Mouse (Mus musculus): ENCODE measurements around the gene Ndufv2.

The Ndufv2 gene

GRCm38 (mm10) chr17:66101380-66102330 is at the start of gene Ndufv2:
Gene Ndufv2, minus strand, starts transcription at chr17:66101559.
- peak; percentile 81 to 89 for DNase-seq (ENCODE audit: low spot score in 2 of 2)

GRCm38 (mm10) chr17:66131212-66131611 is 29.9 kb upstream of the Ndufv2 start:
- no peak for DNase-seq (ENCODE audit: low spot score in 2 of 2)

- DNase-seq (ENCODE audit: low spot score in 2 of 2), result no peak
Observed at GRCm38 (mm10) chr17:66130371-66130770, 29.0 kb upstream of the Ndufv2 start.

DNA sequence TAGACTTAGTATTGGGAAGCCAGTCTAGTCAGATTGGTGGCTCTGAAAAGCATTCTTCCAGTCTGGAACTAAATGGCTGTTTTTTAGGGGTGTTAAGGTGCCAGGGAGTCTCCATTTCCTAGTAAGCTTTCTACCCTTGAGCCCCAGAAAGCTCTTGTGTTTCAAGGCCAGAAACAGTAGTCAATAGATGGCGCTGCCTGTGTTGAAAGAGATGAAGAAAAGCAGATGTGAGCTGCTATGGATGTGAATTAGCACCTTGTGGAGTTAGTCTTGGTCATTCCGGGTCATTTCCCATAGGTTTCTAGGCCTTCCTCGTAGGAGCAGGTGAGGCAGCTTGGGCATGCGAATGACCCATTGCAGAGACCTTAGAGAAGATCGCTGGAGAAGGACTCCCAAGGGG is 23.9 kb upstream of the Ndufv2 start:
- DNase-seq (ENCODE audit: low spot score in 2 of 2), result no peak

DNA sequence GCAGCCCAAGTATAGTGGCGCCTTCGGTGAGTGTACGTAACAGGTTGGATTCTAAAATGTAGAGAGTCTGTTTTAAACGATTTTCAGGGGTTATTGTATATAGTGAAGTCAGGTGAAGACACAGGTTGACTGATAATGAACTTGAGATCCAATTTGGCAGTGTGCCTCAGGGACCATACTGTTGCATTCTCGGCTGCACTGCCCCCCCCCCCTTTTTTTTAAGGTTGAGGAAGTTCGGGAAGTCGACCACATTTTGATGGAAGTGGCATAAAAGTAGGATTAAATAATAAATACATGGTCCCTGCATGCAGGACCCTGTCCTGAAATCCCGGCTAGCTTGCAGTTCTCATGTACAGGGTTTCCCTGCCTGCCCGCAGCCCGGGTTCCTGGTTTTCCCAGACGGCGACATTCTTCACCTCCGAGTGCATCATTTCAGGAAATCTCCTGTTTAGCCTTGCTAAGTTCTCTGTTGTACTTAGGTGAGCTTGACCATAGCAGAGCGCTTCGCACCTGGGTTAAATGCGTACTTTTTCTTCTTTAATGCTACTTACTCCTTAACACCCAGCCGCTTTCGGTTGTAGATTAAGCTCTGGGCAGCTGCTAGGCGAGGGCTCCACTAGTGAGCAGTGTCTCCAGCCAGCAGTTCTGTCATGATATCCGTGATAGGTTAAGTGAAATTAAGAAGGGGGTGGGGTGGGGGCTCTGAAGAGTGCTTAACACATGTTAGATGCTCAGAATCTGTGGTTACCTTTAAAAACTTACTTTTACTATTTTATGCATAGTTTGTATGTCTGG is 22.7 kb upstream of the Ndufv2 start:
- DNase-seq (ENCODE audit: low spot score in 2 of 2), result no peak

DNA sequence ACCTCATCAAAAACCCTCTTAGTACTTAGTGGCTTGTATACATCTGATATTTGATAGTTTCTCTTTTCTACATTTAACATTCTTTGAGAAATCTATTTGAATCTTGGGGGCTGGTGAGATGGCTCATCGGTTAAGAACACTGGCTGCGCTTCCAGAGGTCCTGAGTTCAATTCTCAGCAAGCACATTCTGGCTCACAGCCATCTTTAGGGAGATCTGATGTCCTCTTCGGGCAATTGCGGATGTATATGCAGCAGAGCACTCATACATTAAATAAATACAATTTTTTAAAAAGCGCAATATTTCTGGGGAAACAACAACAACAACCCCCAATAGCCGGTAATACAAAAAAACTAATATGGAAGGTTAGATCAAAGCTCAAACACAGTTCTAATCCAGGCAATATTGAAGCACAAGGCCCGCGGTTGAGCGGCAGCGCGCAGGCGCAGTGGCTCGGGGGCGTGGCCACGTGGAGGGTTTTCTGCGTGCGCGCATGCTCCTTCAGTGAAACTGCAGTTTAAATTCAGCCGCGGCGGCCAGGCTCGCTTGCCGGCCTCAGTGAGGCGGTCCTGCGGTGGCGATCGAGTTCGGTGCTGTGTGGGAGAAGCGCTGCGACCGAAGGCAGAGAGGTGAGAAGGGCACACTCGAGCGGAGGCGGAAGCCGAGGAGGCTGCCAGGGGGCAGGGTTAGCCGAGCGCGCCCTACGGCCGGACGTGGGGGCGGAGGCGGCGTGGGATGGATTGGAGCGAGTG is 21.9 kb upstream of the Ndufv2 start, which contains the start of gene Ddx11:
TSS of gene Ddx11 (plus strand) at position 455 of the 750 bp plus-strand sequence.
- peak; percentile 73 to 90 for DNase-seq (ENCODE audit: low spot score in 2 of 2)

DNA sequence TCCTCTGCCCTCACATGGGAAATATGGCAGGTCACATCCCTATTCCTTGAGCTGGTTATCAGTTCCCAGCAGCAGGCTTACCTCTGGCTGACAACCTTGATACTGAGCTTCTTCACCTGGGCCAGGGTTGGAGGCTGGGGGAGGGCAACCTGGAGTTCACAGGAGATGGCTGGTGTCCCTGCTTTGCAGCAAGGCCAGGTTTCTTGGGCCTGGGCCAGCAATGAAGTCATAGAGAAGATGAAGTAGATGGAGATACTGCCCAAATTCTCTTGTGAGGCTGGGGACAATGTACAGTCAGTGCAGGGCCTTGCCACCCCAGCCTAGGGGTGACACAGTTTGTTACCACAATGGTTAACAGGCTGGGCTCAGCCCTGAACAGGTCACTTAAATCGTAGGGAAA is 19.3 kb upstream of the Ndufv2 start:
- DNase-seq (ENCODE audit: low spot score in 2 of 2), result no peak

GRCm38 (mm10) chr17:66118991-66119390 is 17.6 kb upstream of the Ndufv2 start:
- no peak for DNase-seq (ENCODE audit: low spot score in 2 of 2)

DNA sequence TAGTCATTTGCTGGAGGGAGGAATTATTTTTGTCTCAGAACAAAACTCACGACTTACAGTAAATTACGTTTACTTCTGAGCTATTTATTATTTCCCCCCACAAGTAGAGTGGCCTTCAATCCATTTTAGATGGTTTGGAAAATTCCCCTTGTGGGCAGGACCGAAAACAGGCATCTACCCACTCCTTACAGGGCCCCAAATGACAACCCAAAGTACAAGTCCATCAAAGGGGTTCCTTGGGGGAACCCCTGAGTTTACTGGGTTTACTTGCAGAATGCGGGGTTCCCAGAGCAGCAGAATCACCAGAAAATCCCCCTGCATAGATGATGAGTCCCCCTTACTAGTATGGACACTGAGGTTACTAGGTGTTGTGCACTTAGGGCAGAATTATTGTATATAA is 10.8 kb upstream of the Ndufv2 start:
- no peak for DNase-seq (ENCODE audit: low spot score in 2 of 2)

GRCm38 (mm10) chr17:66111402-66111959 is 10.1 kb upstream of the Ndufv2 start, which contains the start of gene Washc1:
Gene Washc1, plus strand, starts transcription at chr17:66111545.
- DNase-seq (ENCODE audit: low spot score in 2 of 2), result peak; percentile 86 to 87

DNA sequence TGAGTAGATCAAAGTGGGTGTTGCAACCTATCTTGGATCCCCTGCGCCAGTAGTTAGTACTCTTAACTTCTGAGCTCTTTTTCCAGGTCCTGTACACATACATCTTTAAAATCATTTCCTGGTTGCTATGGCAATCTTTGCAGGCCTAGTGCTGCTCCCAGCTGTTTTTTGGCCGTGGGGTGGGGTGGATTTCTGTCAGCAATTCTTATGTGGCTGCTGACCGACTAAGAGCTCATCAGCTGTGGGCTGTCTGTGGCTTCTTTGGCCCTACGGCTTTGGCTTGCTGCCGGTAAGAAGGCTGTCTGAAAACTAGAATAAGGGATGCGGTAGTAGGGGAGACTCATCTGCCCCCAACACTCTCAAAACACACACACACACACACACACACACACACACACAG is 9.4 kb upstream of the Ndufv2 start:
- no peak for DNase-seq (ENCODE audit: low spot score in 2 of 2)

DNA sequence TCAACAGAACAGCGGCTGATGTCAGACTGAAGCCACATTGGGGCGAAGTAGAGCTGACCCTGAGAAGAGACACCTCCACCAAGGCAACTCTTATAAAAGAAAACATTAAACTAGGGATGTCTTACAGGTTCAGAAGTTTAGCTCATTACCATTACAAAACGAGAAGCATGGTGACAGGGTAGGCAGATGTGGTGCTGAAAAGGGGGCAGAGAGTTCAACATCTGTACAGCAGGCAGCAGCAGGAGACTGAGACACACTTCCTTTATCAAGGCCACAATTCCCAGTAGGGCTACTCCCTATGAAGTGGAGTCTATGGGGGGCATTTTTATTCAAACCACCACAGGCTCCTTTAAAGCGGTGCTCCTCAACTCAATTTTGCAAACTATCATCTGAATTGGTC is 6.8 kb upstream of the Ndufv2 start:
- no peak for DNase-seq (ENCODE audit: low spot score in 2 of 2)

DNA sequence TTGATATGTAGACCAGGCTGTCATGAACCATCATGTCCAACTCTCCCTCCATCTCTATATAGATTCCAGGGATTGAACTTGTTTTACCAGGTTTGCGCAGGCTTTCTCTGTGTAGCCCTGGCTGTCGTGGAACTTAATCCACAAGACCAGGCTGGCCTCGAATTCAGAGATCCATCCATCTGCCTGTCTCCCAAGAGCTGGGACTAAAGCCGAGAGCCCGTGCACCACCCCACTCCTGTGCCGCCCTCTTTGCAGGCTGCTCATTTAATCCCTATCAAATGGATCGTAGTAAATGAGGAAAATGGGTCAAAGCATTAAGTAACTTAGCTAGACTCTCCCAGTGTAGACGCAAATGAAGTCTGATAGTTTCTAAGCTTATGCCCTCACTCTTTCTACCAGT is 6.1 kb upstream of the Ndufv2 start:
- DNase-seq (ENCODE audit: low spot score in 2 of 2), result no peak

GRCm38 (mm10) chr17:66106601-66107267 is 5.4 kb upstream of the Ndufv2 start:
- DNase-seq (ENCODE audit: low spot score in 2 of 2), result no peak

DNA sequence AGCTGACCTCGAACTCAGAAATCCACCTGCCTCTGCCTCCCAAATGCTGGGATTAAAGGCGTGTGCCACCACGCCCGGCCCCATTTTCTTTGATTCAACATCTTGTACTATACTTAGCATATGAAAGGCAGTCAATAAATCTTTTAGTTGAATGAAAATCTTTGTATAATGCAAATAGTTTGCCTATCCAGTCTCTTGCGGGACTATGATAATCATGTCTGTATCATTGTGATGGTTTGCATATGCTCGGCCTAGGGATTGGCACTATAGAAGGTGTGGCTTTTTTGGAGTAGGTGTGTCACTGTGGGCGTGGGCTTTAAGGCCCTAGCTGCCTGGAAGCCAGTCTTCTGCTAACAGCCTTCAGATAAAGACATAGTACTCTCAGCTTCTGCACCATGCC is 2.7 kb upstream of the Ndufv2 start:
- DNase-seq (ENCODE audit: low spot score in 2 of 2), result no peak

DNA sequence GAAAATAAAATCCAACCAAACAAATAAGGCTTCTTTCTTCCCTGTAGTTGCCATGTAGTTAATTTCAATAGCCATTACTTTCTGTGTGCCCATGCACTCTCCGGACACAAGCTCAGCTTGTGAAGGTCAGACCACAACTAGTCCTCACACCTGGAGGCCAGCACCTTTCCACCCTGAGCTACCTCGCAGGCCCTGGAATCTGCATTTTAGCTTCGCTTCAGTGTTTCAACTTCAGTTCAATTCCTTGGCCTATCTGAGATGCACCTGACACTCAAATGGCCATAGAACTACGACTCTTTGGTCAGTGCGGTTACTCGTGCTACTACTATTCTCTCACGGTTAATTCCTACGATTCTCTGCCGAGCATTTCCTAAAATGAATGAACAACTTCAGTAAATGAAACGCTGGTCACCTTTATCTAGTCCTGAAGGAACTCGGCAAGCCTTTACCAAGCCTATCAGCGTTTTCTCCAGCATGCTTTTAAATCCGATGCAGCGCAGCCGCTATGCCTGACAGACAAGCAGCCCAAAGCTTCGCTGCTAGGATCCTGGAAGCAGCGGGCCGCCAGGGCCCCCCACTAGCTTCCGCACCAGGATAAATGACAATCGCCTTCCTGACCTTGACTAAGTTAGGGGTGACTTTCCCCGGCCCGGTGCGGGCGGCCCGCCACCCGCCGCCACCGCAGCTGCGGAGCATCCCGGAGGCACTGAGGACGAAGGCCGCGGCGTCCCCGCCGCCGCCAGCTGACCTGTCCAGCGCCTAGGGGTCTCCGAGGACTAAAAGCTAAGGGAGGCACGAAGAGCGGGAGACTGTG is 586 bp downstream of the Ndufv2 start:
- no peak for DNase-seq (ENCODE audit: low spot score in 2 of 2)

GRCm38 (mm10) chr17:66092664-66093063 is 8.7 kb downstream of the Ndufv2 start:
- DNase-seq (ENCODE audit: low spot score in 2 of 2), result no peak

- DNase-seq (ENCODE audit: low spot score in 2 of 2), result no peak
Observed at GRCm38 (mm10) chr17:66092065-66092464, 9.3 kb downstream of the Ndufv2 start.

GRCm38 (mm10) chr17:66091392-66091791 is 10.0 kb downstream of the Ndufv2 start:
- DNase-seq (ENCODE audit: low spot score in 2 of 2), result no peak

GRCm38 (mm10) chr17:66090251-66090650 is 11.1 kb downstream of the Ndufv2 start:
- DNase-seq (ENCODE audit: low spot score in 2 of 2), result no peak

Measured in frontal cortex, postnatal 10 days (tissue).